Mouse (Mus musculus) G1E (cell line): ENCODE measurements around the gene St3gal4.

ENCODE experiments used
- CTCF ChIP-seq: IDR thresholded peaks from 2 replicates; pipeline ENCODE4 v1.5.1; 2012; ENCODE audit warnings: low read depth, low read length, inconsistent platforms, mixed read lengths
- GATA1 ChIP-seq: IDR thresholded peaks from 2 replicates; pipeline ENCODE4 v1.6.1; 2012; ENCODE audit warnings: borderline replicate concordance, low read length, inconsistent platforms, mixed read lengths
- POLR2AphosphoS5 ChIP-seq: IDR thresholded peaks from 2 replicates; pipeline ENCODE4 v1.6.1; 2012; ENCODE audit warnings: low read depth, low read length, inconsistent platforms; ENCODE audit not compliant: insufficient replicate concordance

DNA sequence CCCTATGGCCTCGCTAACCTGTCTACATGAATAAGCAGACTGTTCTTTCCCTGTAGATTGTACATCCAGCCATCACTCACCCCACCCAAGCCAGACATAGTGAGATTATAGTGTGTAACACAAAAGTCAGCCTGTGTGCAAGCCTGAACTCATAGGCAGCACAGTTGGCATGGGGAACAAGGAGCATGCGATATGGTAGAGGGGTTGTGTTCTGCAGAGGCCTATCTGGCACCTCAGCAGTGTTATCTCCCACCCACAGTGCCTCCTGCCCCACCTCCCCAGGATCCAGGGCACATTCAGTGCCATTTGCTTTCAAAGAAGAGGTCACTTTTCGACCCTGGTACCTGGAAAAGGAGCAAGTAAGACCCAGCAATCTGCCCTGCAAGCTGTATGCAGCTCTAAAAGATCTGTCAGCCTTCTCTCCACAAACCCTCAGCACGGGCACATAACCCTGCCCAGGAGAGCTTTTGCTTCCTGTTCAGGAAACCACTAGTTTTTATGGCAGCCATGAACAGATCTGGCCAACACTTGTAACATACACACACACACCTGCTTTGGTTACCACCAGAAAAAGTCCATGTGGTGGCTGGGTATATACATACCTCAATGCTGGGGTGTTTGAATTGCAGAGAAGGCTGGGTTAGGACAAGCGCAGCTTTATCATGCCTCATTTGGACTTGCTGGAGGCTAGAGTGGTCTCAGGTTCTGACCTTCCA is 3.6 kb upstream of the St3gal4 start:
- no peak for TF ChIP-seq CTCF
- no peak for TF ChIP-seq GATA1
- no peak for TF ChIP-seq POLR2AphosphoS5
